Mouse (Mus musculus): ENCODE measurements around the gene Gm49601. TPM values are rescaled to one million over a fixed set of nuclear protein-coding genes. Genes with fewer than 3 reads are reported as not detected.

Gene Gm49601
- polyA plus RNA-seq, 1 experiment from 2014 or later, result 10.0 TPM

DNA sequence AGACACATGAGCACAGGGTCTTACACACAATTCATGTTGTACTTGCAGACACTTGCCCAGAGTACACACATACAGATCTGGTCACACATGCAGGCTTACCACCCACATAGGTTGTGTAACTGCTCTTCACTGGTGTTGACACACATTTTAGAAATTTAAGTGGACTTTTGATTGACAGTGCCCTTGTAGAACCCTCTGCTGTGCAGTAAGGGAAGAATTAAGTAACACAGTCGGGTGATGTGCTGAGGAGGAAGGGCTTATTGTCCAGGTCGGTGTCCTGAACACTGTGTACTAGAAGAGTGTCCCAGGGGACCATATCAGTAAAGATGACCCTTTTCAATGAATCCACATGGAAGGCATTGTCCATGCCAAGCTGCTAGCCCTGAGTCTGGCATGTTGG lies 32.3 kb downstream of the Gm49601 start:
- Histone ChIP-seq H3K4me3 (no peak overlapping the region), H3K9ac (no peak overlapping the region), H3K9me3 (replicated peaks) (no peaks in the 10 kb centered on the region), H3K27me3 (peaks cover 68% of the 10 kb centered on the region), H3K4me2 (no peak overlapping the region), H3K27ac (no peak overlapping the region), H3K4me1 (peaks cover 17% of the 10 kb centered on the region), H3K36me3 (ENCODE audit: poor library complexity, severe bottlenecking) (no peaks in the 10 kb centered on the region)
- WGBS, result 74% methylated on average over 2 of the region's 2 CpGs
- ATAC-seq, result no peak

DNA sequence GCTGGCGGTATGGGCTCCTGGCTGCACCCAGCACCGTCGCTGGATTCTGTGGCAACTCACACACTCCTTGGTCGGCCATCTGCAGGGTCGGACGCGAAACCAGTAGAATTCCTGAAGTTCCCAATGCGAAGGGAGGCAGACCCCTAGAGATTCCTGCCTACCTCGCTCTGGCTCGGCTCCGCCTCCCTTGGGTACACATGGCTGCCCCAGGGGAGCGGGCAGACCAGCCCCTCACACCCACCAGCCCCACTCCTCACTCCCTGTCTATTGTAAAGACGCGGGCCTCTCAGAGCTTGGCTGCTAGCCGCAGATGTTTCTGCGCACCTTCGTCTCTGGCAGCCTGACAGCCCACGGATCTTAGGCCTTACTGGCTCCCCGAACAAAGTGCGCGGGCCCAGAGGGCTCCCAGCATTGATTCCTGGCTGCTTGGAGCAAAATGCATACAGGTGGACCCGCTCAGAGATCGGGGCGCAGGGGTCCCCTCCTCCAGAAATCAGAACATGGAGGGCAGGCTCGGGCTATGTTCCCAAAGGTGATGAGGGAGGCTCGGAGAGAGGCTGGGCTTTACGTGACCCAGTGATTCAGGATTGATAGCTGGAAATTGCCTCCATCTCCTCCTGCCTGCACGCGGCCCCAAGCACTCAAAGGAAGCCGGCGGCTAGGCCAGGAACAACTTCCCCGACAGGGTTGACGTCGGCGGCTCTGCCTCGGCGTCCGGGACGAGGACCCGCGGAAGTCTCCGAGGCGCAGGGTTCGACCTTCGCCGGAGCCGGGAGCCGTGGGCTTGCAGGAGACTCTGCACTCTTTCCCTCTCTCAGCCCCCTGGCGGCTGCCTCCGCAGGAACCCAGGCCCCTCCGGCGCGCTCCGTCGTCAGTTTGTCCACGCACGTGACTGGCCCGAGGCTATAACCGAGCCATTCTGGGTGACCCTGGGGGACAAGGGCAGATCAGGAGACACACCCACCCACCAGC lies 34.9 kb downstream of the Gm49601 start:
- 0 out of 2 replicates have a peak, but pooled peaks have one; percentile 39 for ATAC-seq
- H3K9ac ChIP-seq, result no peak overlapping the region
- no peaks in the 10 kb centered on the region for H3K36me3 ChIP-seq (ENCODE audit: poor library complexity, severe bottlenecking)
- no peak overlapping the region for H3K27ac ChIP-seq
- peaks cover 85% of the 10 kb centered on the region for H3K27me3 ChIP-seq
- H3K4me3 ChIP-seq, result peak overlapping the region; percentile 29
- H3K4me1 ChIP-seq, result peaks cover 36% of the 10 kb centered on the region
- WGBS, result 1% methylated on average over 59 of the region's 59 CpGs
- peak overlapping the region; percentile 45 for H3K4me2 ChIP-seq
- no peaks in the 10 kb centered on the region for H3K9me3 ChIP-seq (replicated peaks)

DNA sequence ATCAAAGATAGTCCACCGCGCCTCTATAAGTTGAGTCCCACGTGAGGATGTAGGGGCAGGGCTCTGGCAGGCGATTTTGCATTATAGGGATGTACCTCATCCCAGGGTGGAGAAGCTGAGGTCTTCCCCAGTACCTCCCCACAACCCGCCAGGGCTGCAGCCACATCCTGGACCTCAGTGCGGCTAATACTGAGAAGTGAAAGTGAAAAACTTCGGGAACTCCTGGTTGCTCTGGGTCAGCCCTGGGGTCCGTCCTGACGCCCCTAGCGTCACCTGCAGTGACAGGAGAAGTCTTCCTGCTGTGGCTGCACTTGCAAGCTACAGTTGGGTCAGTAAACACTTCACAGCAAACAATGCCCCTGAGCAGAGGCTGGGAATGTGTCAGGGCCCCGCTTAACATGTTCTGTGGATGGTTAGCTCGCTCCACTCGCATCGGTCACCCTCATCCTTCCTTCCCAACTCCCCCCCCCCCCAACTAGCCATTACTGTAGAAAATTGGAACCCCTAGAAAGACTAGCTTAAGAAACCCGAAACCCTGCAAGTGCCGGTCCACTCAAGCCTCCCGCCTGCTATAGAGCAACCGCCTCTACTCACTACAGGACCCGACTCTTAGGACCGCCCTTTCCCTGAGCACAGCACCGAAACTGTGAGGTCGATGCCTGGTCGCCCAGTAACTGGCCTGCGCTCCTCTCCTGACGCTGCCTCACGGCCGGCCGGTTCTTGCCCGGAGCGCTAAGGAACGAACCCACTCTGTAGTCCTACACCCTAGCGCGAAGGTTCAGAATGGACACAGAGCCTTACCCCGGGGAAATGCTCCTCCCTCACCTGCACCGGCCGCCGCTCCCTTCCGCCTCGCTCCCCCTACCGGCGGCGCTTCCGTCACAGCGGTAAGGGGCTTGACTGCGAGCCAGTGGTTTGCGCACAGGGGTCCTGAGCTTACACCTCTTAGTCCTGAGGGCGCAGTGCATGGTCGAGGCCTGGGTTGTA lies 36.1 kb downstream of the Gm49601 start, which contains the start of gene Tbx1:
Gene Tbx1, minus strand, starts transcription at position 868 of the 987 bp plus-strand sequence.
- peak within 1 kb of the TSS; percentile 31 for H3K4me3 ChIP-seq
- no peaks in the 10 kb centered on the region for H3K9me3 ChIP-seq (replicated peaks)
- WGBS, result 1% methylated on average over 48 of the region's 48 CpGs
- no peak within 1 kb of the TSS for H3K9ac ChIP-seq
- H3K27me3 ChIP-seq, result peaks cover 92% of the 10 kb centered on the region
- H3K4me2 ChIP-seq, result peak within 1 kb of the TSS; percentile 50
- no peaks in the 10 kb centered on the region for H3K36me3 ChIP-seq (ENCODE audit: poor library complexity, severe bottlenecking)
- peaks cover 39% of the 10 kb centered on the region for H3K4me1 ChIP-seq
- no peak within 1 kb of the TSS for H3K27ac ChIP-seq
- ATAC-seq, result no peak; the same call in 1 of the 2 replicates

DNA sequence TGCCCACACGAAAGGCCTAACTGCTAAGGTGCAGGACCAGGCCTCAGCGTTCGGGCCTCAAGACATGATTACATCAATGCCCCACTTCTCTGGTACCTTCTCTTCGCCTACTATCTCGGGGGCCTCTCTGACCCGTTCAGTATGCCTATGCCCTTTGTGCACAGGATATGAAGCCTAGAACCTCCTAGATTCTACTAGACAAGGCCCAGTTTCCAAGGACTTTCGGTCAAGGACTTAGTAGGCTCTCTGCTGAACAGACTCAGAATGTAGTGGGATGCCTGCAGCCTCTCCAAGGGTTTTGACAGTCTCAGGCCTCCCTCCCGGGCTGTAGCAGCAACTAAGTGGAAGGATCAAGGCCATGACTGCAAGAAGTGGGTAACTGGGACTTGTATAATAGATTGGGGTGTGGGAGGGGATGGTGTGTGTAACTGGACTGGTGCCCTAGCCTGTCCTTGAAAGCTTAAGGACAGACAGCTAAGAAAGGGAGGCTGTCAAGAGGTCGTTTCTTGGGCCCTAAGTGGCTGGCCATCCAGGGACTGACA lies 37.1 kb downstream of the Gm49601 start:
- ATAC-seq, result no peak
- Histone ChIP-seq H3K9ac (no peak overlapping the region), H3K27ac (no peak overlapping the region), H3K27me3 (peaks cover 97% of the 10 kb centered on the region), H3K4me3 (no peak overlapping the region), H3K9me3 (replicated peaks) (no peaks in the 10 kb centered on the region), H3K4me1 (peaks cover 39% of the 10 kb centered on the region), H3K4me2 (no peak overlapping the region), H3K36me3 (ENCODE audit: poor library complexity, severe bottlenecking) (no peaks in the 10 kb centered on the region)
- 10% methylated on average over 9 of the region's 9 CpGs for WGBS

DNA sequence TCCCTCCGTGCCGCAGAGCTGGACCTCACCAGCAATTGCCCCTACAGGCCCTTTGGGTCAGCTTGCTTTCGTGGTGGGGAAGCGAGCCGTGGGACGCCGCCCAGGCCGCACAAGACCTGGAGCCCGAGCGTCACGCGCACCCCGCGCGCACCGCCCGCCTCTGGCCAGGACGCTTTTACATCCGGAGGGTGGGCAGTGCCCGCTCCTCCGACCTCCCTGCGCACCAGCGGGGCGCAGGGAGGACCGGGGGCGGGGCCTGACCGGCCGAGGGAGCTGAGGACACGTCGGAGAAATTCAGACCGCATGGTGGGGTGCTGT lies 37.5 kb downstream of the Gm49601 start:
- ATAC-seq, result no peak
- peaks cover 97% of the 10 kb centered on the region for H3K27me3 ChIP-seq

DNA sequence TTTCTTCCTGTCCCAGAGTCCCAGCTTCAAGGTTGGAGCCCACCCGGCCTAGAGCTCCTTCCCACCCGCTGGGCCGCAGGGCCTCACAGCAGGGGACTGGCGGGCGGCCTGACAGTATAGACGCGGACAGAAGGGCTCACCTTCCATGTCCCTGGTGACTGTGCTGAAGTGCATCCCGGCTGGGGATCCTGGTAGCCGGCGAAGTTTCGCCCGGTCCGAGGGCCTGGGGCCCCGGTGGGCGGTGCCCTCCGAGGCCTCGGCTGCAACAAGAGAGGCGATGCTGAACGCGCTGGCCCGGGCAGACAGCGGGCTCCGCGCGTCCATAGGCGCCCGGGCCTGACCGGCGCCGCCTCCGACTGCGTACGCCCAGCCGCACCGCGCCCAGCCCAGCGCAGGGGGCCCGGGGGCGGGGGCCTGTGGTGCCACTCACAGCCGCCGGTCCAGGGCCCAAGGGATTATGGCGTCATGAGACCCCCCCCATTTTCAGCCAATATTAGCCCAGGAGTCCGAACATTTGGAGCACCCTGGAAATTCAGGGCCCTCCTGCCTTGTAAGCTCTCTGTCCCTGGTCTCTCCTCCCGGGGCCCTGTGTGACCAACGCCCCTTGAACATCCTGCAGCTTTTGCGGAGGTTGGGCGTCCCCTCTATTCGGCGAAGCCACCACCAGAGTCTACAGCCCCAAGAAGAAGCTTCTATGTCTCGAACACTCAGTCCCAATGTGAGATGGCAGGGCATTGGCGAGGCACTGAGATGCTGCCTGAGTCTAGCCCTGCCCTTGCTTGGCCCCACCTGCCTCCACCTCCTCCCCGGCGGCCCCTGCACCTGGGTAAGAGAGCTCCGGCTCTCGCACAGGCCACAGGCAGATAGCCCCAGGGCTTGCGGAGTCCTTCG lies 38.1 kb downstream of the Gm49601 start:
- Histone ChIP-seq H3K9me3 (replicated peaks) (no peaks in the 10 kb centered on the region), H3K4me3 (peak overlapping the region; percentile 23), H3K9ac (no peak overlapping the region), H3K36me3 (ENCODE audit: poor library complexity, severe bottlenecking) (no peaks in the 10 kb centered on the region), H3K4me2 (peak overlapping the region; percentile 36), H3K4me1 (peaks cover 39% of the 10 kb centered on the region), H3K27ac (no peak overlapping the region), H3K27me3 (peaks cover 97% of the 10 kb centered on the region)
- under 1% methylated on average over 57 of the region's 57 CpGs for WGBS
- ATAC-seq, result 0 out of 2 replicates have a peak, but pooled peaks have one; percentile 17

More for the DNA sequence above, 37.5 kb downstream of the Gm49601 start:
- peaks cover 39% of the 10 kb centered on the region for H3K4me1 ChIP-seq
- no peaks in the 10 kb centered on the region for H3K36me3 ChIP-seq (ENCODE audit: poor library complexity, severe bottlenecking)
- H3K9ac ChIP-seq, result no peak overlapping the region
- no peaks in the 10 kb centered on the region for H3K9me3 ChIP-seq (replicated peaks)
- peak overlapping the region; percentile 23; the same call in 1 of the 2 replicates for H3K4me3 ChIP-seq
- H3K4me2 ChIP-seq, result no peak overlapping the region
- 2% methylated on average over 21 of the region's 31 CpGs for WGBS
- H3K27ac ChIP-seq, result no peak overlapping the region

DNA sequence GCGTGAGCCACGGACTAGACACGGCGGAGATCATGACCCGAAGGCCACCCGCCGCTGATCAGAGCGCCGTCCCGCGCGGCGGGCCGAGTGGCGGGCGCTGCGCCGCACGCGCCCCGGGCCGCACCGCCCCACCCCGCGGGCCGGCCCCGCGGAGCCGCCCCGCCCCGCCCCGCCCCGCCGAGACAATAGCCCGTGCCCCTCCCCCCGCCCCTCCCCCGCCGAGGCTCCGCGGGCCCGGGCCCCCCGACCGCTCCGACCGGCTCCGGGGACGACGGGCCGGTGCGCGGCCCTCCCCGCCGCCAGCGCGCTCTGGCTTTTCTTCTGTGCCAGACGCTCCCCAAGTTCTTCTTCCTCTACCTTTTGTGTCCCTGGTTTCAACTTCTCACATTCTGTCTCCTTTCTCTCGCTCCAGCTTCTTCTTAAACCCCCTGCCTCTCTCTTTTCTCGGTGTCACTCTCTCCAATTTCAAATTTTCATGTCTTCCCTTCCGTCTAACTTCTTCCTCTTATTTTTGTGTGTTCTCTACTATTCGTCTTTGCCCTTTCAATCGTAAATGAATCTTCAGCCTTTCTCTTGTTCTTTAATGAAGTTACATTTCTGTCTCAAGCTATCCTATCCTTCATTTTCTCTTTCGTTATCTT lies 39.2 kb downstream of the Gm49601 start:
- Histone ChIP-seq H3K27me3 (peaks cover 100% of the 10 kb centered on the region), H3K9me3 (replicated peaks) (no peaks in the 10 kb centered on the region), H3K4me1 (peaks cover 49% of the 10 kb centered on the region), H3K9ac (peak overlapping the region; percentile 37; the same call in 1 of the 2 replicates), H3K4me3 (peak overlapping the region; percentile 35), H3K36me3 (ENCODE audit: poor library complexity, severe bottlenecking) (no peaks in the 10 kb centered on the region), H3K27ac (no peak overlapping the region), H3K4me2 (peak overlapping the region; percentile 61)
- no peak for ATAC-seq
- 2% methylated on average over 34 of the region's 62 CpGs for WGBS

DNA sequence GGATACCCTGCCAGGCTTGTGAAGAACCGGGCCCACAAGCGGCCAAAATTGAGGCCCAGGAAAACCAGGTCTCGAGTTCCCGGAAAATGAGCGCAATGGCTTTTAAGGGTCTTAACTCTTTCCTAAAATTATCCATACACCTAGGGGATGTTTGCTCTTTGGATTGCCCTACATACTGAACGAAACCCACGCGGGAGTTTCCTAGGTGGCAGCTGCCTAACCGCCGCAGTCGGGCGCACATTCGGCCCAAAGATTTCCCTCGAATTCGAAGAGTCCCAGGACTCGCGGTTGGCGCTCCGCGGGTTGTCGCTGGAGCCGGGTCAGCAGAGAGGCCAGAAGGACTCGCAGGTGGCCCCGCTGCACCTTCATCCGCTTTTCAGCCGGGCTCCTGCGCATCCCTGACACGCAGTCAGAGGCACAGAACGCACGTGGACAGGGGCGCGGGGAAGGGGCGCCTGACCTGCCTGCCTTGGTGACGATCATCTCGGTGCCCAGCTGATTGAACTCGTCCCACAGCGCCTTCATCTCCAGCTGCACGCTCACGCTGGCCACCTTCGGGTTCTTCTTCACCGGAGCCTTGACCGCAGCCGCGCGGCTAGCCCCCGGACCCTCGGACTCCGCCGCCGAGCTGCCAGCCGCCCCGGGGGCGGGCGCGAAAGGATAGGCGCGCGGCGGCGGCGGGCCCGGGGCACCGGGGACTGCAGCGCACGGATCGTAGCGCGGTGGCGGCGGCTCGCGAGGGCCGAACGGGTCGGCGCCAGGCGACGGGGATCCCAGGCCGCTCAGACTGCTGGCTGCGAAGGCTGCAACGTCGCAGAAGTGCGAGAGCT lies 39.9 kb downstream of the Gm49601 start:
- peak overlapping the region; percentile 35 for H3K4me3 ChIP-seq
- WGBS, result 1% methylated on average over 83 of the region's 83 CpGs

DNA sequence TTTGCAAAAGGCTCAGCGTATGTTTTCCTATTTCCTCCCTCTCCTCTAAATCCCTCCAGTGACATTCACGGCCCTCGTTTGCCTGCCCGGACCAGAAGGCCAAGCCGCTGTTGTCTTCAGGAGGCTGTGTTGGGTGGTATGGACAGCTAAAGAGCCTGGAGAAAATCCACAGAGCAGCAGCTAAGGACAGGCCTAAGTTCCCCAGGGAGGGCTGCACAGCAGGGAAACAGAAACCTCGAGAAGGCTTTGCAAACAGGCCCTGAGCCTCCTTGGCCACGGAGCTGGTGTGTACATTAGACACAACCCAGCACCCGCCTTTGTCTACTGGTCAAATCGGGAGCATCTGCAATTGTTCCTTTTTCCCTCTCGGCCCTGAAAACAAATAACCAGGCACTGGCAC lies 40.6 kb downstream of the Gm49601 start:
- Histone ChIP-seq H3K4me2 (peak overlapping the region; percentile 61; the same call in 1 of the 2 replicates), H3K4me3 (0 out of 2 replicates have a peak overlapping the region, but pooled peaks have one; percentile 35), H3K9ac (no peak overlapping the region), H3K4me1 (peaks cover 47% of the 10 kb centered on the region), H3K27me3 (peaks cover 100% of the 10 kb centered on the region), H3K36me3 (ENCODE audit: poor library complexity, severe bottlenecking) (no peaks in the 10 kb centered on the region), H3K9me3 (replicated peaks) (no peaks in the 10 kb centered on the region), H3K27ac (no peak overlapping the region)
- no peak for ATAC-seq
- WGBS, result 4% methylated on average over 10 of the region's 10 CpGs

More for the DNA sequence above, 39.9 kb downstream of the Gm49601 start:
- Histone ChIP-seq H3K27ac (no peak overlapping the region), H3K9me3 (replicated peaks) (no peaks in the 10 kb centered on the region), H3K27me3 (peaks cover 100% of the 10 kb centered on the region), H3K4me2 (peak overlapping the region; percentile 61), H3K36me3 (ENCODE audit: poor library complexity, severe bottlenecking) (no peaks in the 10 kb centered on the region), H3K9ac (peak overlapping the region; percentile 37; the same call in 1 of the 2 replicates), H3K4me1 (peaks cover 51% of the 10 kb centered on the region)
- no peak for ATAC-seq

All from forebrain, embryonic 13.5 days (tissue).